8 mouse cellular contexts compared by ENCODE assay signal in the genomic region with DNA sequence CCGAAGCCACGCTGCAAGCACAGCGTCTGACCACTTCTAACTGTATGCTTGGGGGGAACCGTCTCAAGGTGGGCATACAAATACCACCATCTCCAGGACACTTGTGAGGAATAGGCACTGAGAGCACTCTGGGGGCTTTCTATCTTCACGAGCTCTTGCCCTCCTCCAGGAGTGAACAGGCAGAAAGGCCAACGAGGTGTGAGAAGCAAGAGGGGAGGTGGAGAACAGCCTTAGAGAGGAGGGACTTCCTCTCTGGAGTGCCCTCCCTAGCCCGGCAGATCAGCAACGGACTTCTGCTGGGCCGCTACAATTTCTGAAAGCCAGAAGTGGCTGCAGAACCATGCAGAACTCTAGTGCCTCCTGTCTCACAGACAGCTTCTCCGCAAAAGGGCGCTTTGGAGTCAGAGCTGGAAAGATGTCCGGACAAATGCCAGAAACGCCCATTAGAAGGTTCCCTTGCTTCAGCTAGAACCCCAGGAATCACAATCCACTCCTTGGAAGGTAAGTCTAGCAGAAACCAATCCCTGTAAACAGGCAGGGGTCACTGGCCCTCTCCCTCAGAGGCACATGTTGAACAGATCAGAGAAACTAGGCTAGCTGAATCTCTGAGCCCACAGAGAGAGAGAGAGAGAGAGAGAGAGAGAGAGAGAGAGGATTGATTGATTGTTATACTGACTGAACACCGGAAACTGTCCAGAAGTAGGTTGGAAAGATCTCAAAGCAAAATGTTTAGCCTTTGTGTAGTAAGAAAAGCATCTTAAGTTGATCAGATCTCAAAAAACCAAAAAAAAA. TPM values are rescaled to one million over a fixed set of nuclear protein-coding genes. Genes with fewer than 3 reads are reported as not detected.
DNase-seq lines count a peak whose midpoint lies in the region; ATAC-seq lines count a peak whose summit lies in the region.

No protein-coding gene starts in this region.

- peak overlapping the region; percentile 85; the same call in 1 of the 2 replicates for H3K9ac ChIP-seq in forebrain, embryonic 13.5 days
- no peak overlapping the region for H3K9ac ChIP-seq in forebrain, embryonic 11.5 days (ENCODE audit: low read length)
- peak overlapping the region; percentile 91 for H3K9ac ChIP-seq in limb, embryonic 13.5 days
- no peak overlapping the region for H3K9ac ChIP-seq in stomach, embryonic 15.5 days

- no peak for DNase-seq in forebrain, embryonic 11.5 days (ENCODE audit: low spot score)
- peak; percentile 39 to 46 for DNase-seq in spleen, postnatal 10 days (ENCODE audit: low spot score in 2 of 2)
- DNase-seq in spleen, postnatal 4 days (ENCODE audit: low spot score in 2 of 2), result no peak
- no peak for DNase-seq in left cerebral cortex, postnatal 4 days
- DNase-seq in c-Kit-positive CD71-positive TER-119-positive erythroid progenitor cells, embryonic 14.5 days (ENCODE audit: low spot score), result no peak

- H3K9me3 ChIP-seq in forebrain, embryonic 13.5 days (replicated peaks), result no peaks in the 10 kb centered on the region
- H3K9me3 ChIP-seq in forebrain, embryonic 11.5 days (ENCODE audit: control insufficient read depth, low read length), result no peaks in the 10 kb centered on the region
- H3K9me3 ChIP-seq in limb, embryonic 13.5 days, result no peaks in the 10 kb centered on the region
- no peaks in the 10 kb centered on the region for H3K9me3 ChIP-seq in stomach, embryonic 15.5 days

- no peak overlapping the region for H3K4me3 ChIP-seq in forebrain, embryonic 13.5 days
- no peak overlapping the region for H3K4me3 ChIP-seq in forebrain, embryonic 11.5 days (ENCODE audit: low read depth, low read length)
- 0 out of 2 replicates have a peak overlapping the region, but pooled peaks have one; percentile 1 for H3K4me3 ChIP-seq in limb, embryonic 13.5 days
- H3K4me3 ChIP-seq in stomach, embryonic 15.5 days (replicated peaks), result peak overlapping the region; percentile 100

- H3K4me2 ChIP-seq in forebrain, embryonic 13.5 days, result peak overlapping the region; percentile 90; the same call in 1 of the 2 replicates
- H3K4me2 ChIP-seq in forebrain, embryonic 11.5 days (ENCODE audit: low read depth, low read length, severe bottlenecking), result no peak overlapping the region
- H3K4me2 ChIP-seq in limb, embryonic 13.5 days (replicated peaks), result peak overlapping the region; percentile 89
- peak overlapping the region; percentile 75 for H3K4me2 ChIP-seq in stomach, embryonic 15.5 days

- H3K27ac ChIP-seq in forebrain, embryonic 13.5 days, result no peak overlapping the region
- H3K27ac ChIP-seq in forebrain, embryonic 11.5 days (ENCODE audit: low read depth, low read length), result no peak overlapping the region
- H3K27ac ChIP-seq in limb, embryonic 13.5 days, result no peak overlapping the region; the same call in 1 of the 2 replicates
- peak overlapping the region; percentile 26; the same call in 1 of the 2 replicates for H3K27ac ChIP-seq in stomach, embryonic 15.5 days

- peaks cover 20% of the 10 kb centered on the region; the same call in 1 of the 2 replicates for H3K36me3 ChIP-seq in forebrain, embryonic 13.5 days (ENCODE audit: poor library complexity, severe bottlenecking)
- H3K36me3 ChIP-seq in forebrain, embryonic 11.5 days (ENCODE audit: control insufficient read depth, insufficient read depth, low read length), result no peaks in the 10 kb centered on the region
- H3K36me3 ChIP-seq in limb, embryonic 13.5 days, result peaks cover 21% of the 10 kb centered on the region
- H3K36me3 ChIP-seq in stomach, embryonic 15.5 days, result no peaks in the 10 kb centered on the region

- ATAC-seq in forebrain, embryonic 13.5 days, result no peak
- ATAC-seq in forebrain, embryonic 11.5 days (replicated peaks; ENCODE audit: low FRiP score), result no peak
- ATAC-seq in limb, embryonic 13.5 days (ENCODE audit: low FRiP score, low read depth), result no peak
- no peak for ATAC-seq in stomach, embryonic 15.5 days (ENCODE audit: insufficient read depth, low FRiP score, low read depth)

- intact Hi-C loops in left cerebral cortex, postnatal 4 days (cut with DNase I), result no loop called here

- H3K4me1 ChIP-seq in forebrain, embryonic 13.5 days, result peaks cover 28% of the 10 kb centered on the region
- no peaks in the 10 kb centered on the region; the same call in 1 of the 2 replicates for H3K4me1 ChIP-seq in forebrain, embryonic 11.5 days (replicated peaks; ENCODE audit: control insufficient read depth, insufficient read depth, low read length)
- peaks cover 20% of the 10 kb centered on the region for H3K4me1 ChIP-seq in limb, embryonic 13.5 days
- H3K4me1 ChIP-seq in stomach, embryonic 15.5 days, result peaks cover 23% of the 10 kb centered on the region

- 81% methylated on average over 14 of the region's 14 CpGs for WGBS in forebrain, embryonic 13.5 days
- WGBS in forebrain, embryonic 11.5 days, result 84% methylated on average over 14 of the region's 14 CpGs
- WGBS in limb, embryonic 13.5 days, result 71% methylated on average over 14 of the region's 14 CpGs
- WGBS in stomach, embryonic 15.5 days, result 65% methylated on average over 14 of the region's 14 CpGs

- no peaks in the 10 kb centered on the region for H3K27me3 ChIP-seq in forebrain, embryonic 13.5 days
- no peaks in the 10 kb centered on the region for H3K27me3 ChIP-seq in forebrain, embryonic 11.5 days (ENCODE audit: control insufficient read depth, insufficient read depth, low read length)
- H3K27me3 ChIP-seq in limb, embryonic 13.5 days, result peaks cover 5% of the 10 kb centered on the region; the same call in 1 of the 2 replicates
- H3K27me3 ChIP-seq in stomach, embryonic 15.5 days (replicated peaks), result no peaks in the 10 kb centered on the region

RNA-seq across cellular contexts. Expression of a gene that starts 1.9 kb away (rescaled TPM):
- 22.7 and 23.1 TPM in 2 replicates for polyA plus RNA-seq in forebrain, embryonic 13.5 days (2015; fragmentation: Nextera tagmentation; extraction: Ambion mirVana)
- 39.4 and 50.5 TPM in 2 replicates for polyA plus RNA-seq in forebrain, embryonic 11.5 days (2014; fragmentation: Nextera tagmentation; extraction: Ambion mirVana)
- 23.2 and 24.5 TPM in 2 replicates for polyA plus RNA-seq in limb, embryonic 13.5 days (2015; fragmentation: Nextera tagmentation; extraction: Ambion mirVana)
- polyA plus RNA-seq in stomach, embryonic 15.5 days (2015; fragmentation: Nextera tagmentation; extraction: Ambion mirVana), result 24.5 and 25.5 TPM in 2 replicates
- 100 to 1,000 TPM; 168 to 174 TPM for total RNA-seq in left cerebral cortex, postnatal 4 days (2021)

RNA-seq across cellular contexts. Expression of a gene that starts 22.5 kb away (rescaled TPM):
- not detected in 2 replicates for polyA plus RNA-seq in forebrain, embryonic 13.5 days (2015; fragmentation: Nextera tagmentation; extraction: Ambion mirVana)
- 0.36 and 0.45 TPM in 2 replicates for polyA plus RNA-seq in forebrain, embryonic 11.5 days (2014; fragmentation: Nextera tagmentation; extraction: Ambion mirVana)
- 0.46 TPM in 1 of 2 replicates, not detected in the other for polyA plus RNA-seq in limb, embryonic 13.5 days (2015; fragmentation: Nextera tagmentation; extraction: Ambion mirVana)
- not detected in 2 replicates for polyA plus RNA-seq in stomach, embryonic 15.5 days (2015; fragmentation: Nextera tagmentation; extraction: Ambion mirVana)
- total RNA-seq in left cerebral cortex, postnatal 4 days (2021), result not detected

RNA-seq across cellular contexts. Expression of a gene that starts 23.6 kb away (rescaled TPM):
- 3.4 and 4.6 TPM in 2 replicates for polyA plus RNA-seq in forebrain, embryonic 13.5 days (2015; fragmentation: Nextera tagmentation; extraction: Ambion mirVana)
- polyA plus RNA-seq in forebrain, embryonic 11.5 days (2014; fragmentation: Nextera tagmentation; extraction: Ambion mirVana), result 2.7 and 3.1 TPM in 2 replicates
- not detected in 2 replicates for polyA plus RNA-seq in limb, embryonic 13.5 days (2015; fragmentation: Nextera tagmentation; extraction: Ambion mirVana)
- 0.24 and 0.27 TPM in 2 replicates for polyA plus RNA-seq in stomach, embryonic 15.5 days (2015; fragmentation: Nextera tagmentation; extraction: Ambion mirVana)
- 10 to 100 TPM; 11.2 to 12.4 TPM for total RNA-seq in left cerebral cortex, postnatal 4 days (2021)

RNA-seq across cellular contexts. Expression of a gene that starts 23.9 kb away (rescaled TPM):
- 41.6 and 48.7 TPM in 2 replicates for polyA plus RNA-seq in forebrain, embryonic 13.5 days (2015; fragmentation: Nextera tagmentation; extraction: Ambion mirVana)
- polyA plus RNA-seq in forebrain, embryonic 11.5 days (2014; fragmentation: Nextera tagmentation; extraction: Ambion mirVana), result 80.7 and 82.0 TPM in 2 replicates
- polyA plus RNA-seq in limb, embryonic 13.5 days (2015; fragmentation: Nextera tagmentation; extraction: Ambion mirVana), result 53.6 and 53.8 TPM in 2 replicates
- 47.3 and 50.6 TPM in 2 replicates for polyA plus RNA-seq in stomach, embryonic 15.5 days (2015; fragmentation: Nextera tagmentation; extraction: Ambion mirVana)
- total RNA-seq in left cerebral cortex, postnatal 4 days (2021), result 10 to 100 TPM; 68.7 to 71.8 TPM

RNA-seq across cellular contexts. Expression of a gene that starts 26.6 kb away (rescaled TPM):
- not detected in 2 replicates for polyA plus RNA-seq in forebrain, embryonic 13.5 days (2015; fragmentation: Nextera tagmentation; extraction: Ambion mirVana)
- not detected in 2 replicates for polyA plus RNA-seq in forebrain, embryonic 11.5 days (2014; fragmentation: Nextera tagmentation; extraction: Ambion mirVana)
- not detected in 2 replicates for polyA plus RNA-seq in limb, embryonic 13.5 days (2015; fragmentation: Nextera tagmentation; extraction: Ambion mirVana)
- not detected in 2 replicates for polyA plus RNA-seq in stomach, embryonic 15.5 days (2015; fragmentation: Nextera tagmentation; extraction: Ambion mirVana)
- total RNA-seq in left cerebral cortex, postnatal 4 days (2021), result not detected

Comparison
In these comparisons a context has a peak if more than half of its experiments do, and no peak if none do; other contexts are left out.
1. H3K9ac ChIP-seq: peak in forebrain, embryonic 13.5 days (single experiment) and limb, embryonic 13.5 days (single experiment); none in forebrain, embryonic 11.5 days (single experiment) and stomach, embryonic 15.5 days (single experiment).
2. DNase-seq: peak in spleen, postnatal 10 days (2 of 2); none in forebrain, embryonic 11.5 days (single experiment), spleen, postnatal 4 days (0 of 2), left cerebral cortex, postnatal 4 days (single experiment) and c-Kit-positive CD71-positive TER-119-positive erythroid progenitor cells, embryonic 14.5 days (single experiment).
3. H3K4me3 ChIP-seq: peak in limb, embryonic 13.5 days (single experiment) and stomach, embryonic 15.5 days (single experiment); none in forebrain, embryonic 13.5 days (single experiment) and forebrain, embryonic 11.5 days (single experiment).